Mouse (Mus musculus) adrenal gland, postnatal 4 days (tissue): Measurements from ENCODE around the gene Arhgef1. TPM values are rescaled to one million over a fixed set of nuclear protein-coding genes. Genes with fewer than 3 reads are reported as not detected.

Experiments
- DNase-seq, 2 experiments: peaks; one replicate each; pipeline ENCODE4 v3.0.0; 2021 to 2022; ENCODE audit warnings: low spot score in 2 of 2, mixed read lengths in 2 of 2
- long read RNA-seq, 2 experiments: library from polyadenylated mRNA; stranded (forward); transcript quantifications; one replicate each; pipeline ENCODE4 v2.0.0; 2021
- total RNA-seq, 2 experiments: library from RNA; stranded (reverse); gene quantifications; 2 replicates each; pipeline ENCODE4 v1.2.3; 2021

The Arhgef1 gene
- total RNA-seq, result 100 to 1,000 TPM; 159 to 161 TPM
- long read RNA-seq, experiment 1, transcript Arhgef1-203 (29 exons, 3,214 nt), result minor isoform, 17 of 121 reads
- long read RNA-seq, experiment 1, transcript Arhgef1-201 (29 exons, 3,212 nt), result major isoform, 40 of 121 reads
- long read RNA-seq, experiment 1, partial matches to known transcripts, result 32 of 121 reads
- long read RNA-seq, experiment 1, other reads (novel, unspliced or antisense), result 27 of 121 reads
- long read RNA-seq, experiment 2, transcript Arhgef1-218 (29 exons, 3,195 nt), result minor isoform, 5 of 182 reads
- long read RNA-seq, experiment 2, transcript Arhgef1-203 (29 exons, 3,214 nt), result minor isoform, 18 of 182 reads
- long read RNA-seq, experiment 2, transcript Arhgef1-201 (29 exons, 3,212 nt), result major isoform, 54 of 182 reads
- long read RNA-seq, experiment 2, transcript Arhgef1-204 (30 exons, 3,508 nt), result minor isoform, 10 of 182 reads
- long read RNA-seq, experiment 2, partial matches to known transcripts, result 51 of 182 reads
- long read RNA-seq, experiment 2, other reads (novel, unspliced or antisense), result 44 of 182 reads

GRCm38 (mm10) chr7:24902630-24903443 lies at the start of gene Arhgef1:
Arhgef1 (plus strand) TSS chr7:24902912.
- DNase-seq, result peak in 1 of 2 experiments; percentile 28

- DNase-seq, result no peak
These were observed 49.5 kb upstream of the Arhgef1 start for GRCm38 (mm10) chr7:24853233-24853563.

- no peak for DNase-seq
These were observed 49.0 kb upstream of the Arhgef1 start for GRCm38 (mm10) chr7:24853695-24854094.

GRCm38 (mm10) chr7:24856460-24857120 lies 46.1 kb upstream of the Arhgef1 start:
- DNase-seq, result no peak

GRCm38 (mm10) chr7:24859234-24859633 lies 43.5 kb upstream of the Arhgef1 start:
- no peak for DNase-seq

- no peak for DNase-seq
These were observed 40.8 kb upstream of the Arhgef1 start, which contains the start of gene Gm9844 for GRCm38 (mm10) chr7:24861913-24862312. Gm9844 (plus strand) TSS chr7:24862213.

GRCm38 (mm10) chr7:24862853-24863252 lies 39.9 kb upstream of the Arhgef1 start:
- DNase-seq, result no peak

GRCm38 (mm10) chr7:24864156-24864555 lies 38.6 kb upstream of the Arhgef1 start:
- DNase-seq, result no peak

GRCm38 (mm10) chr7:24869080-24869479 lies 33.6 kb upstream of the Arhgef1 start:
- no peak for DNase-seq

- DNase-seq, result no peak
These were observed 33.1 kb upstream of the Arhgef1 start, which contains the start of the genes Lypd4 and Dmrtc2 for GRCm38 (mm10) chr7:24869532-24870165. Lypd4 (minus strand) TSS chr7:24869941. Dmrtc2 (plus strand) TSS chr7:24870057.

GRCm38 (mm10) chr7:24877588-24877987 lies 25.1 kb upstream of the Arhgef1 start:
- no peak for DNase-seq

- no peak for DNase-seq
These were observed 23.1 kb upstream of the Arhgef1 start for GRCm38 (mm10) chr7:24879620-24880019.

GRCm38 (mm10) chr7:24882416-24883199 lies 20.1 kb upstream of the Arhgef1 start:
- DNase-seq, result no peak

GRCm38 (mm10) chr7:24883896-24884692 lies 18.6 kb upstream of the Arhgef1 start, which contains the start of gene Rps19:
Rps19 (plus strand) TSS chr7:24884371.
- peak; percentile 95 to 96 for DNase-seq

GRCm38 (mm10) chr7:24884693-24885291 lies 17.9 kb upstream of the Arhgef1 start:
- no peak for DNase-seq

GRCm38 (mm10) chr7:24885468-24886307 lies 17.0 kb upstream of the Arhgef1 start:
- no peak for DNase-seq

- DNase-seq, result no peak
These were observed 16.4 kb upstream of the Arhgef1 start for GRCm38 (mm10) chr7:24886308-24886633.

GRCm38 (mm10) chr7:24887096-24887495 lies 15.6 kb upstream of the Arhgef1 start:
- DNase-seq, result no peak
